Mouse (Mus musculus) G1E (cell line): ENCODE measurements around the gene Hoxc8.

Source experiments
- CTCF ChIP-seq: IDR thresholded peaks from 2 replicates; pipeline ENCODE4 v1.5.1; 2012; ENCODE audit warnings: low read depth, low read length, inconsistent platforms, mixed read lengths
- GATA1 ChIP-seq: IDR thresholded peaks from 2 replicates; pipeline ENCODE4 v1.6.1; 2012; ENCODE audit warnings: borderline replicate concordance, low read length, inconsistent platforms, mixed read lengths
- GATA2 ChIP-seq: IDR thresholded peaks from 2 replicates; pipeline ENCODE4 v1.6.1; 2012; ENCODE audit warnings: low read depth, low read length, inconsistent platforms, borderline replicate concordance
- POLR2AphosphoS5 ChIP-seq: IDR thresholded peaks from 2 replicates; pipeline ENCODE4 v1.6.1; 2012; ENCODE audit warnings: low read depth, low read length, inconsistent platforms; ENCODE audit not compliant: insufficient replicate concordance
- TAL1 ChIP-seq: conservative IDR thresholded peaks from 2 replicates; pipeline ENCODE4 v1.6.1; 2012; ENCODE audit warnings: low read depth, low read length, inconsistent platforms, mixed read lengths

DNA sequence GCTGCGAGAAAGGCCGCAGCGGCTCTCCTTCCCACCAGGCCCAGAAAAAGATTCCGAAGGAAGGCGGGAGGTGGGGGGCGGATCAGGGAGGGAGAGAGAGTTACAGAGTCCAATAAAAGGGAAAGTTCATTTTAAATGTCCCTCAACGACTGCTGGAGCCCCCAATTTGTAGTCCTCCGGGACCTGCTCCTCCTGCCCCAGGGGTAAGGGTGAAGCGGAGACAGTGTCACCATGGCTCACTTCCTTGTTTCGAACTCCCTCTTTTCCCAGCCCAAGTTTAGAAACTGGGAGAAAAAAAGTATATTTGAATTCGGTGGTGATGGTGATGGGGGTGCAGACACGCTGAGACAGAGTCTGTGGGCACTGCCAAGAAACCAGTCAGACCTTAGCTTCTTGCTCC, 50.2 kb downstream of the Hoxc8 start:
- no peak for TF ChIP-seq TAL1
- TF ChIP-seq CTCF = no peak
- no peak for TF ChIP-seq GATA1
- TF ChIP-seq POLR2AphosphoS5 = no peak
- TF ChIP-seq GATA2 = no peak
